Mouse (Mus musculus) heart, adult 18-20 months (tissue): ENCODE results near the gene Gli3. TPM values are rescaled to one million over a fixed set of nuclear protein-coding genes. Genes with fewer than 3 reads are reported as not detected.

ENCODE experiments used
- DNase-seq, 2 experiments: peaks; one replicate each; pipeline ENCODE4 v3.0.0; 2021 to 2022; ENCODE audit warnings: mixed read lengths in 1 of 2
- long read RNA-seq, 2 experiments: library from polyadenylated mRNA; stranded (forward); transcript quantifications; one replicate each; pipeline ENCODE4 v2.0.0; 2021
- total RNA-seq, 2 experiments: library from RNA; stranded (reverse); gene quantifications; 2 replicates each; pipeline ENCODE4 v1.2.3; 2021

Gene Gli3
- 1 to 10 TPM; 1.3 to 2.6 TPM for total RNA-seq
- long read RNA-seq, experiment 1: 0 reads
- long read RNA-seq, experiment 2: 0 reads

DNA sequence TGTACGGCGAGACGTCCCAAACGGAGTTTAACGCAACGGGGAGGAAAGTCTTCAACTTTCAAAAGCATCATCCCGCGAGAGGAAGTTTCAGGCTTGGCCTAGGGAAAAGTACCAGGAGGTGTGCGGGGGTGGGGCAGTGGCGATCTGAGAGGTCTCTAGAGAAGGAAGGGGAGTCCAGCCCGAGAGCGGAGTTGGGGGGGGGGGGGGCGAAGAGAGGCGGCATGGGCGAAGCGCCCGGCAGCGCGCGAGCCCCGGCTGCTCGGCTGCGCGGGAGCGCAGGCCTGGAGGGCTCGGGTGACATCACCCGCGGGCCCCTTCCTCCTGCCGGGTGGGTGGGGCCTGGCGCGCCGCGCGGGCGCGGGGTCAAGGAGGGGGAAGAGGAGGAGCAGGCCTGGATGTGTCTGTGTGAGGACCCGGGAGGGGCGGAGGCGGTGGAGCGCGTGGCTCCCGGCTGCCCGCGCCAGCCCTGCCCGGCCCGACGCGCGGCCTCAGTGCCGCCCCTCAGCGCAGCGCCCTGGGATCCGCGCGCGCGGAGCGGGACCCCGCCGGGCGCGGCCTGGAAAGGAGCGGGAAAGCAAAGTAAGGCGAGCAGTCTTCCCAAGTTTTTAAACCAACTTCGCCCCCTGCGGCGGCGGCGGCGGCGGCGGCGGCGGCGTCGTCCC, at the start of gene Gli3:
TSS of gene Gli3 (plus strand) at position 406 of the 662 bp plus-strand sequence.
- peak; percentile 74 to 81 for DNase-seq

DNA sequence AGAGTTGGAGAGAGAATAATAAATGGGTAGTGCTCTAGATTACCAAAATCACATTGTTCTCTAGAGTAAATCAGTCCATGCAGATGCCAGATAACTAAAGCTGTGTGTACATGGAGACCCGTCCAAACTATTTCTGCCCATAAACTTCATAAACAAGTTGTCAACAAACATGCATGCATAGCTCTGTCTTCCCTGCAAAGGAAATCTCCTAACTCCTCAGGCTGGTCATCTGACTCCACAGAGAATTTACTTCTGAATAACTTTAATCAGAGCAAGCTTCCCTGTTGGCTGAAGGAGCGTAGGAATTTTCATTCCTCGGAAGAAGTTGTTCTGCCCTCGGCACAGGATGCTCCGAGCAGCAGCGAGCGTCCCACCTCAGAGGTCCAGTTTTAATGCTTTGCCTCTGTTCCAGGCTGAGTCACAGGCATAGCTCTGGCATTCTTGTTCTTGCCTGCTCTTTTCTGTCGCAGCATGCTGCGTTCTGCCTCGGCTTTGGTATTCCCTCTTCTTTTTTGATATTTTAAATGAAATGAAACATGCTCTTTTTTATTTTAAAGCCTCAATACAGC, 41.8 kb upstream of the Gli3 start:
- DNase-seq: peak; percentile 7 to 14

- DNase-seq: no peak
These were observed 21.0 kb upstream of the Gli3 start for GRCm38 (mm10) chr13:15442002-15442401.

DNA sequence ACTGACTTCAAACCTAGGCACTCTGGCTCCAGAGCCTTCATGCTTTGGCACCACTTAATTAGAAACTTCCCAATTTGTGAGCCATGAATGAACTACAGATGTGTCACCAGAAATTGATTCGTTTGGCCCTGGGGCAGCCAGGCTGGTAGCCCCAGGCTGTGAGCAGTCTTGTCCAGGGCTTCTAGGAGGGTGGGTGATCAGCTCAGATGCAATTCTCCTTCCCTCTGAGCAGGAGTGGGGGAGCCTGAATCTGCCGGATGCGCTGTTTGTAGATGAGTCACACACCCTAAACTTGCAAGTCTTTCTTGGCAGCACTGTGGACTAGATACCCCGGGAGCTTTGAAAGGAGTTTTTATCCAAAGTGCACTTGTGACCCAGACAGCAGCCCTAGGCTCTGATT, 18.7 kb upstream of the Gli3 start:
- no peak for DNase-seq

GRCm38 (mm10) chr13:15445591-15445990, 17.4 kb upstream of the Gli3 start:
- no peak for DNase-seq

GRCm38 (mm10) chr13:15446004-15446403, 17.0 kb upstream of the Gli3 start:
- DNase-seq: no peak

DNA sequence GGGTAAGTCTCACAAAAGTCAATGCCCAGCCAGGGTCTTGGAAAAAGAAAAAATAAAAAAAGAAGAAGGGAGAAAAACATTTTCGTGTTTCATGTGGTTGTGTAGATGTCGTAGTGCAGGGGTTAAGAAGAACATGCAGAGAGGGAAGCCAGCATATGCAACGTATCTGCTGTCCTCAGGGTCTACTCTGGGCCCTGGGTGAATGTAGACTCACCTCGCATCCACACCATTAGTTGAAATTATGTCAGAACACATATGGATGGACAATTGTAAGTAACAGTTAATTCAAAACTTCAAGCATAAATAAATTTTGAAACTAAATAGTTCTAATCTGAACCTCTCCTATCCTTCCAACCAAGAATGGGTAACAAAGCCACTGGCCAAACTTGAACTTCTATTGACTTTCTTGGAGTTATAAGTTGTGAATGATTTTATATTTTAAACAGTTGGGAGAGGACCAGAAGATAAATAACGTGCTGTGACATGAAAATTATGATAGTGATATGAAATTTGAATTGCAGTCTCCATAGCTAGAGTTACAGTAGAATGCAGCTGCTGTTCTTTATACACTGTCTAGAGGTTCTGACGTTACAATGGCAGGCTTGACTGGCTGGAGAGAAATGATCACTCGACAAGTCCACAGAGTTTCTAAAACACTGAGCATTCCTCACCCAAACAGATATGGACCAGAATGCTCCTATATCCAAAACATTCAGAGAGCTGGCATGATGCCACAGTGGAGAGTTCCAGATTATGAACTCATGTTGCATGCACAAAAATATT, 16.1 kb upstream of the Gli3 start:
- DNase-seq: no peak

GRCm38 (mm10) chr13:15450941-15451340, 12.1 kb upstream of the Gli3 start:
- DNase-seq: no peak

GRCm38 (mm10) chr13:15457841-15458240, 5.2 kb upstream of the Gli3 start:
- DNase-seq: no peak

- no peak for DNase-seq
These were observed 1.1 kb upstream of the Gli3 start for GRCm38 (mm10) chr13:15461926-15462325.

- DNase-seq: peak; percentile 61 to 68
These were observed 551 bp downstream of the Gli3 start for GRCm38 (mm10) chr13:15463492-15464080.

DNA sequence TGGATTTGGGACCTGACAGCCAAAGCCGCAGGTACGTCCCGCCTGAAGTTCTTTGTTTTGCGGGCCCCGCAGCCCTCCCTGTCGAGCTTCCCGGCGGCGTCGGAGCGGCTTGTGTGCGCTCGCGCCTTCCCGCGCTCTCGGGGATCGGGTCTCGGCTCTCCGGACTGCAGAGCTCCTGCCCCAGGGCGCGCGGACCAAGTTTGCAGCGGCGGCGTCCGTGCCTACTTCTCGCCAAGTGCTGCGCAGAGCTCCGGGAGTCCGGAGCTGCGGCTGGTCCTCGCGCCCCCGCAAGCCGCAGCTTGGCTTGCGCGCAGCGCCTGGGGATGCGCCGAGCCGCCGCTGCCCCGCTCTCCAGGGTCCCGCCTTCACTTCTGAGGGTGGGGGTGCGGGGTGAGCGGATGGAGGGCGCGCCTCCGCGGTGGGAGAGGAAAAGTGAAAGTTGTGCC, 1.1 kb downstream of the Gli3 start:
- DNase-seq: peak; percentile 45 to 47

DNA sequence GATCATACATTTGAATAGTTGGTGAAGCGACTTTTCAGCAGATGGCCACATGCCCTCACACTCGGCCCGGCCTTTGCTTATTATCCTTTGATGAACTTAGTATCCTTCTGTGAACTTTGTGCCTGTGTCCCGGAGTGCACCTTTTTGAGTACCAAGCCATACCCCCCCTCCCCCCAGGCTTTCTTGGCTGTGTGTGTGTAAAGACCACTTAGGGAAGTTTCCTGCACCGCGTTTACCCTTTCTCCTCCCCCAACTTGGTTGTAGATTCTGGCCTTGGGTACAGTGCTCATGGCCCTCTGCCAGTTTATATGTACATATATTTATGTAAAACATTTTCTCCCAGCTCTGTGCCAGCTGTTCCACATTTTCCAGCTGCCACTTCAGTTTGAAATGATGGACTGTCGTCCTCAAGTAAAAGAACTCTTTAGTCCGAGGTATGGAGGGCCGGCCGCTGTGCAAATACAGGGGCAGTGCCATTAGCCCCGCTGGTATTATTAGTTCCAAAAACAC, 1.8 kb downstream of the Gli3 start:
- DNase-seq: peak in 1 of 2 experiments; percentile 13

- DNase-seq: no peak
These were observed 3.5 kb downstream of the Gli3 start for GRCm38 (mm10) chr13:15466496-15466895.

- no peak for DNase-seq
These were observed 4.4 kb downstream of the Gli3 start for GRCm38 (mm10) chr13:15467409-15467808.

- DNase-seq: no peak
These were observed 5.4 kb downstream of the Gli3 start for GRCm38 (mm10) chr13:15468421-15468820.

DNA sequence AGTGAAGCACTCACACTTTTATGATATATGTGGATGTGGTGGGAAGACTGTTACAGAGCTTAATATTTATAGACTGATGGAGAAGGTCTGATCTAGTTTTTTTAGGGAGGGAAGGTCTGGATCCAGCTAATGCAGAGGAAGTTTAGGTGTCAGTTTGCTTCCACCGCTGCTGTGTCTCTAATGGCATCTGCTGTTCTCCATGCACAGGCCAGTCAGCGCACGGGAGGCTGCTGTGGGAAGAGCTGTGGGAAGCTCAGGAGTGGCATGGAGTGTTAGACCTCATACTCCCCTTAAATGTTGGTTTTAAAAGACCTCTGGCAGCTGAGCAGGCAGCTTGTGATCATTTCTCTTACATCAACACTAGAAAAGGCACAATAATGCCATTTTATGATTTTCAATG, 7.0 kb downstream of the Gli3 start:
- DNase-seq: no peak

GRCm38 (mm10) chr13:15472712-15473111, 9.7 kb downstream of the Gli3 start:
- DNase-seq: no peak

DNA sequence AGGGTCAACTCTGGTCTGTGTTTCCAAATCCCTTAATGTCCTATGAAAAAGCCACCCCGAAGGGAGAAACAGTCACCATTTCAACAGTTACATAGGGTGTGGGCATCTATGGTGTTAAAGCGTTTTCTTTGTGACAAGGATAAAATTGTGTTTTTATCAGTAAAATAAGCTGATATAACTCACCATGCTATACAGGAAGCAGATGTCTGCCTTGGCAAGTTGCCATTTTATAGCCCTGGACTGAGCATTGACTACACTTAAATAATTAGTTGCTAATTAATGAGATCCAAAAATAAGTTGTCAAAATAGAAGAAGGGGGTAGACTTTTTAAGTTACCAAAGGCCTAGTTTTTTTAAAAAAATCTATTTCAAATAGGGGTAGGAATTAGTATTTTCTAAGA, 11.4 kb downstream of the Gli3 start:
- no peak for DNase-seq

- DNase-seq: no peak
These were observed 23.2 kb downstream of the Gli3 start for GRCm38 (mm10) chr13:15486033-15486891.

DNA sequence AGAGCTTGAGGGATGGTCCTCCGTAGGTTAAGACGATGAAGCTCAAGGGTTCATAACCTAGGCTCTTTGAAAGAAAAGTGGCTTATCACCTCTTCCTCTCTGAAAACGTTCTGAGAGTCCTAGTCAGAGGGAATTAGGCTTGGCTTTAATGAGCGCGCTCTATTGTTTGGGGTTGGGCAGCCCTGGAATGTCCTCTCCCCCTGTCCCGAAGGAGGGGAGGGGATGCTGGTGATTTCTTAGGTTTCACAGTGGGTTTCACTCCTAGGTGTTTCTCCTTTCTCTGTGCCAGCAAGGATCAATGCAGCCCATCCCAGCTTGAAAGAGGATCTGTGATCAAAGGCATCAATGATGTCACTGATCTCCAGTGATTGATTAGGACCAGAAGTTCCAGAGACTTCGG, 24.3 kb downstream of the Gli3 start:
- DNase-seq: no peak

GRCm38 (mm10) chr13:15488065-15488464, 25.0 kb downstream of the Gli3 start:
- DNase-seq: no peak
